Mouse (Mus musculus) spleen, adult 2 months (tissue): ENCODE measurements around the gene Col27a1.

Experiments
- CTCF ChIP-seq: fragments of 200-500 bp; IDR thresholded peaks from 2 replicates; pipeline ENCODE4 v1.5.1; 2011; ENCODE audit warnings: mild to moderate bottlenecking, inconsistent platforms; ENCODE audit not compliant: insufficient read depth, insufficient read length, insufficient replicate concordance; ENCODE audit errors: extremely low read depth
- POLR2A ChIP-seq: fragments of 200-500 bp; IDR thresholded peaks from 2 replicates; pipeline ENCODE4 v1.6.1; 2011; ENCODE audit warnings: low read depth, low read length, inconsistent platforms

- TF ChIP-seq POLR2A: no peak
- TF ChIP-seq CTCF: no peak
Measured at GRCm38 (mm10) chr4:63308316-63308715, 94.5 kb downstream of the Col27a1 start.
